Mouse (Mus musculus) hindbrain, embryonic 11.5 days (tissue): ENCODE measurements at regions not wholly inside any gene's neighbourhood (a gene's known extent, or its start where the extent isn't known, plus 50 kb on each side); places are given as distances from the start of the nearest gene placed in this dataset.

Experiments
- ATAC-seq: fragments of 200-750 bp; cut with Nextera tagmentation; 2 replicates; pipeline ENCODE4 v1.8.0; 2017; ENCODE audit warnings: mild to moderate bottlenecking, moderate TSS enrichment, moderate library complexity; ENCODE audit not compliant: low FRiP score
- DNase-seq: peaks from one replicate; pipeline ENCODE4 v3.0.0-alpha.2; 2015; ENCODE audit warnings: low spot score
- H3K27ac ChIP-seq: fragments of 300-500 bp; sonication (generic); 2 replicates; pipeline ENCODE4 v1.5.1; 2014; ENCODE audit warnings: mild to moderate bottlenecking, low read depth, low read length
- H3K27me3 ChIP-seq: fragments of 300-500 bp; sonication (generic); 2 replicates; pipeline ENCODE4 v1.6.1; 2014; ENCODE audit warnings: mild to moderate bottlenecking, low read length, moderate library complexity, mixed read lengths; ENCODE audit not compliant: control insufficient read depth, insufficient read depth
- H3K36me3 ChIP-seq: fragments of 300-500 bp; sonication (generic); 2 replicates; pipeline ENCODE4 v1.6.1; 2014; ENCODE audit warnings: mild to moderate bottlenecking, low read length, moderate library complexity, mixed read lengths; ENCODE audit not compliant: control insufficient read depth, insufficient read depth
- H3K4me1 ChIP-seq: fragments of 300-500 bp; sonication (generic); replicated peaks from 2 replicates; pipeline ENCODE4 v1.6.1; 2014; ENCODE audit warnings: low read length, mixed read lengths; ENCODE audit not compliant: control insufficient read depth, insufficient read depth
- H3K4me2 ChIP-seq: fragments of 300-500 bp; sonication (generic); replicated peaks from 2 replicates; pipeline ENCODE4 v1.6.1; 2014; ENCODE audit warnings: mild to moderate bottlenecking, low read depth, low read length
- H3K4me3 ChIP-seq: fragments of 300-500 bp; sonication (generic); 2 replicates; pipeline ENCODE4 v1.5.1; 2014; ENCODE audit warnings: low read depth, low read length
- H3K9ac ChIP-seq: fragments of 300-500 bp; sonication (generic); 2 replicates; pipeline ENCODE4 v1.6.1; 2014; ENCODE audit warnings: low read depth, low read length
- H3K9me3 ChIP-seq: fragments of 300-500 bp; sonication (generic); 2 replicates; pipeline ENCODE4 v1.6.1; 2016; ENCODE audit warnings: low read length; ENCODE audit not compliant: control insufficient read depth
- WGBS: fragments of 180-500 bp; shearing (Covaris S2); extraction: QIAGEN DNeasy Blood & Tissue Kit; methylation state at CpG from one replicate; pipeline ENCODE4 v1.1.7; 2014; 5-methylcytosine and 5-hydroxymethylcytosine counted together

GRCm38 (mm10) chr14:47795062-47795461, 146.8 kb downstream of the Ktn1 start:
- no peak for DNase-seq
- ATAC-seq, result no peak
- no peaks in the 10 kb centered on the region for H3K36me3 ChIP-seq
- no peaks in the 10 kb centered on the region for H3K27me3 ChIP-seq
- H3K9me3 ChIP-seq, result no peaks in the 10 kb centered on the region; the same call in 1 of the 2 replicates
- H3K9ac ChIP-seq, result no peak overlapping the region
- H3K4me3 ChIP-seq, result no peak overlapping the region
- H3K4me1 ChIP-seq, result no peaks in the 10 kb centered on the region
- H3K4me2 ChIP-seq, result no peak overlapping the region
- H3K27ac ChIP-seq, result no peak overlapping the region
- WGBS, result 87% methylated on average over 4 of the region's 4 CpGs

- no peak overlapping the region for H3K4me2 ChIP-seq
- no peaks in the 10 kb centered on the region for H3K4me1 ChIP-seq
- DNase-seq (no peak), ATAC-seq (no peak)
- 91% methylated on average over 3 of the region's 3 CpGs for WGBS
- H3K4me3 ChIP-seq, result no peak overlapping the region
- no peaks in the 10 kb centered on the region for H3K27me3 ChIP-seq
- H3K9ac ChIP-seq, result no peak overlapping the region
- H3K9me3 ChIP-seq, result no peaks in the 10 kb centered on the region; the same call in 1 of the 2 replicates
- H3K36me3 ChIP-seq, result no peaks in the 10 kb centered on the region
- no peak overlapping the region for H3K27ac ChIP-seq
Measured at GRCm38 (mm10) chr14:47798203-47798602, 150.0 kb downstream of the Ktn1 start.

- H3K36me3 ChIP-seq, result no peaks in the 10 kb centered on the region
- ATAC-seq, result no peak
Measured at GRCm38 (mm10) chr14:47799564-47799963, 151.3 kb downstream of the Ktn1 start.

GRCm38 (mm10) chr14:47805202-47805601, 157.0 kb downstream of the Ktn1 start:
- Histone ChIP-seq H3K9ac (no peak overlapping the region), H3K4me3 (no peak overlapping the region), H3K36me3 (no peaks in the 10 kb centered on the region), H3K27me3 (no peaks in the 10 kb centered on the region), H3K4me1 (peaks cover 4% of the 10 kb centered on the region), H3K9me3 (no peaks in the 10 kb centered on the region), H3K27ac (peak overlapping the region; percentile 58; the same call in 1 of the 2 replicates), H3K4me2 (no peak overlapping the region)
- WGBS, result 40% methylated on average over 1 of the region's 1 CpGs
- DNase-seq, result no peak
- 0 out of 2 replicates have a peak, but pooled peaks have one; percentile 44 for ATAC-seq

More at GRCm38 (mm10) chr14:47799564-47799963, 151.3 kb downstream of the Ktn1 start:
- Histone ChIP-seq H3K27ac (no peak overlapping the region), H3K9ac (no peak overlapping the region), H3K9me3 (no peaks in the 10 kb centered on the region; the same call in 1 of the 2 replicates), H3K4me3 (no peak overlapping the region), H3K4me1 (no peaks in the 10 kb centered on the region), H3K4me2 (no peak overlapping the region), H3K27me3 (no peaks in the 10 kb centered on the region)
- 88% methylated on average over 2 of the region's 2 CpGs for WGBS
- no peak for DNase-seq

- WGBS, result 27% methylated on average over 9 of the region's 9 CpGs
- peaks cover 4% of the 10 kb centered on the region for H3K4me1 ChIP-seq
- no peaks in the 10 kb centered on the region for H3K36me3 ChIP-seq
- no peaks in the 10 kb centered on the region for H3K27me3 ChIP-seq
- peak overlapping the region; percentile 58; the same call in 1 of the 2 replicates for H3K27ac ChIP-seq
- ATAC-seq (peak; percentile 74), DNase-seq (peak; percentile 60)
- no peaks in the 10 kb centered on the region for H3K9me3 ChIP-seq
- no peak overlapping the region for H3K9ac ChIP-seq
- no peak overlapping the region for H3K4me2 ChIP-seq
- H3K4me3 ChIP-seq, result no peak overlapping the region
Measured at GRCm38 (mm10) chr14:47805771-47806535, 157.7 kb downstream of the Ktn1 start.

- no peak overlapping the region for H3K4me2 ChIP-seq
- H3K9me3 ChIP-seq, result no peaks in the 10 kb centered on the region
- ATAC-seq (peak; percentile 85), DNase-seq (peak; percentile 52)
- H3K4me3 ChIP-seq, result no peak overlapping the region
- H3K27me3 ChIP-seq, result no peaks in the 10 kb centered on the region
- H3K9ac ChIP-seq, result no peak overlapping the region
- WGBS, result 29% methylated on average over 10 of the region's 10 CpGs
- H3K36me3 ChIP-seq, result no peaks in the 10 kb centered on the region
- H3K4me1 ChIP-seq, result peaks cover 4% of the 10 kb centered on the region
- H3K27ac ChIP-seq, result peak overlapping the region; percentile 74
Measured at GRCm38 (mm10) chr14:47808097-47808910, 160.1 kb downstream of the Ktn1 start.

GRCm38 (mm10) chr14:47818224-47818623, 170.0 kb downstream of the Ktn1 start:
- DNase-seq (no peak), ATAC-seq (no peak)
- no peak overlapping the region for H3K27ac ChIP-seq

GRCm38 (mm10) chr14:47818641-47819040, 170.4 kb downstream of the Ktn1 start:
- no peak overlapping the region for H3K27ac ChIP-seq
- DNase-seq, result no peak
- no peak overlapping the region for H3K4me3 ChIP-seq
- 64% methylated on average over 3 of the region's 3 CpGs for WGBS
- no peaks in the 10 kb centered on the region for H3K4me1 ChIP-seq
- H3K9me3 ChIP-seq, result no peaks in the 10 kb centered on the region
- H3K36me3 ChIP-seq, result no peaks in the 10 kb centered on the region
- H3K27me3 ChIP-seq, result no peaks in the 10 kb centered on the region
- H3K9ac ChIP-seq, result no peak overlapping the region
- ATAC-seq, result no peak
- no peak overlapping the region for H3K4me2 ChIP-seq

More at GRCm38 (mm10) chr14:47818224-47818623, 170.0 kb downstream of the Ktn1 start:
- Histone ChIP-seq H3K27me3 (no peaks in the 10 kb centered on the region), H3K4me2 (no peak overlapping the region), H3K9ac (no peak overlapping the region), H3K36me3 (no peaks in the 10 kb centered on the region), H3K4me1 (no peaks in the 10 kb centered on the region), H3K4me3 (no peak overlapping the region), H3K9me3 (no peaks in the 10 kb centered on the region)
- WGBS, result 82% methylated on average over 3 of the region's 3 CpGs
